ENCODE assay signal across 8 mouse cellular contexts in genomic region chr3:88157771-88158597, GRCm38 (mm10). TPM values are rescaled to one million over a fixed set of nuclear protein-coding genes. Genes with fewer than 3 reads are reported as not detected.
DNase-seq lines count a peak whose midpoint lies in the region; ATAC-seq and TF ChIP-seq lines count a peak whose summit lies in the region.

No protein-coding gene starts in this region.

- H3K4me2 ChIP-seq in forebrain, embryonic 13.5 days = peak overlapping the region; percentile 18; the same call in 1 of the 2 replicates
- no peak overlapping the region for H3K4me2 ChIP-seq in intestine, postnatal 0 days (replicated peaks; ENCODE audit: low read depth)
- H3K4me2 ChIP-seq in stomach, embryonic 16.5 days (ENCODE audit: low read depth, low read length) = no peak overlapping the region

- DNase-seq in heart, adult 11 months = peak; percentile 95
- no peak for DNase-seq in heart, postnatal 25 days (ENCODE audit: low spot score)
- DNase-seq in Muller cell, postnatal 12 days (ENCODE audit: inconsistent ontology term) = peak; percentile 43
- no peak for DNase-seq in left cerebral cortex, postnatal 25 days (ENCODE audit: low spot score in 2 of 2)

- peak; percentile 74 for ATAC-seq in forebrain, embryonic 13.5 days
- ATAC-seq in intestine, postnatal 0 days = no peak
- ATAC-seq in megakaryocyte, adult 5-6 weeks (ENCODE audit: poor library complexity, severe bottlenecking) = peak; percentile 54
- ATAC-seq in stomach, embryonic 16.5 days (ENCODE audit: insufficient read depth, low FRiP score) = peak; percentile 37; the same call in 1 of the 2 replicates

- H3K27me3 ChIP-seq in forebrain, embryonic 13.5 days = no peaks in the 10 kb centered on the region
- H3K27me3 ChIP-seq in intestine, postnatal 0 days (replicated peaks; ENCODE audit: control insufficient read depth, insufficient read depth, low read length) = no peaks in the 10 kb centered on the region
- no peaks in the 10 kb centered on the region for H3K27me3 ChIP-seq in stomach, embryonic 16.5 days (ENCODE audit: control insufficient read depth, insufficient read depth, low read length)

- peak overlapping the region; percentile 34; the same call in 1 of the 2 replicates for H3K9ac ChIP-seq in forebrain, embryonic 13.5 days
- no peak overlapping the region for H3K9ac ChIP-seq in intestine, postnatal 0 days (ENCODE audit: low read depth, low read length)
- H3K9ac ChIP-seq in stomach, embryonic 16.5 days (ENCODE audit: low read length) = no peak overlapping the region

- peaks cover 19% of the 10 kb centered on the region for H3K4me1 ChIP-seq in forebrain, embryonic 13.5 days
- no peaks in the 10 kb centered on the region for H3K4me1 ChIP-seq in intestine, postnatal 0 days (replicated peaks; ENCODE audit: control insufficient read depth, insufficient read depth, low read length)
- H3K4me1 ChIP-seq in stomach, embryonic 16.5 days (ENCODE audit: control insufficient read depth, insufficient read depth, low read length) = peaks cover 7% of the 10 kb centered on the region; the same call in 1 of the 2 replicates

- H3K9me3 ChIP-seq in forebrain, embryonic 13.5 days (replicated peaks) = no peaks in the 10 kb centered on the region
- H3K9me3 ChIP-seq in intestine, postnatal 0 days (ENCODE audit: control insufficient read depth) = no peaks in the 10 kb centered on the region
- H3K9me3 ChIP-seq in stomach, embryonic 16.5 days (replicated peaks; ENCODE audit: control insufficient read depth, low read length) = no peaks in the 10 kb centered on the region

- H3K4me3 ChIP-seq in forebrain, embryonic 13.5 days = no peak overlapping the region
- H3K4me3 ChIP-seq in intestine, postnatal 0 days (ENCODE audit: low read depth, low read length) = no peak overlapping the region
- H3K4me3 ChIP-seq in stomach, embryonic 16.5 days (replicated peaks; ENCODE audit: low read length) = no peak overlapping the region

- H3K27ac ChIP-seq in forebrain, embryonic 13.5 days = peak overlapping the region; percentile 35
- no peak overlapping the region for H3K27ac ChIP-seq in intestine, postnatal 0 days (ENCODE audit: low read depth, low read length)
- no peak overlapping the region for H3K27ac ChIP-seq in stomach, embryonic 16.5 days (ENCODE audit: low read length)

- WGBS in forebrain, embryonic 13.5 days = 18% methylated on average over 23 of the region's 23 CpGs
- WGBS in intestine, postnatal 0 days = 34% methylated on average over 23 of the region's 23 CpGs
- WGBS in stomach, embryonic 16.5 days = 24% methylated on average over 23 of the region's 23 CpGs

- peak; percentile 80 for TF ChIP-seq CTCF in intestine, postnatal 0 days (IDR thresholded peaks at IDR 0.05; ENCODE audit: low read depth)

- H3K36me3 ChIP-seq in forebrain, embryonic 13.5 days (ENCODE audit: poor library complexity, severe bottlenecking) = peaks cover 73% of the 10 kb centered on the region
- H3K36me3 ChIP-seq in intestine, postnatal 0 days (ENCODE audit: control insufficient read depth, insufficient read depth) = peaks cover 76% of the 10 kb centered on the region
- peaks cover 35% of the 10 kb centered on the region for H3K36me3 ChIP-seq in stomach, embryonic 16.5 days (ENCODE audit: control insufficient read depth, insufficient read depth, low read length)

- intact Hi-C loops in heart, postnatal 25 days (cut with DNase I) = loop anchor here (5.0 kb wide), 1 partner anchor 71 kb away; no protein-coding TSS in a partner anchor
- intact Hi-C loops in left cerebral cortex, postnatal 25 days (cut with DNase I) = no loop called here

RNA-seq across cellular contexts. Expression of gene Mef2d, which starts 15.8 kb away (rescaled TPM):
- 100 to 1,000 TPM; 111 to 122 TPM for total RNA-seq in heart, postnatal 25 days (2021)
- 15.0 and 16.5 TPM in 2 replicates for polyA plus RNA-seq in forebrain, embryonic 13.5 days (2015; fragmentation: Nextera tagmentation; extraction: Ambion mirVana)
- polyA plus RNA-seq in intestine, postnatal 0 days (2015; fragmentation: Nextera tagmentation; extraction: Ambion mirVana) = 15.8 and 16.2 TPM in 2 replicates
- 73.3 and 77.4 TPM in 2 replicates for total RNA-seq in megakaryocyte, adult 5-6 weeks (2015)
- total RNA-seq in megakaryocyte, adult 5-6 weeks (2017) = 29.2 and 42.0 TPM in 2 replicates
- polyA plus RNA-seq in stomach, embryonic 16.5 days (2015; fragmentation: Nextera tagmentation; extraction: Ambion mirVana) = 15.4 and 18.2 TPM in 2 replicates
- 100 to 1,000 TPM; 211 to 225 TPM for total RNA-seq in left cerebral cortex, postnatal 25 days (2021)

Comparison
In these comparisons a context has a peak if more than half of its experiments do, and no peak if none do; other contexts are left out.
1. DNase-seq: peak in heart, adult 11 months (single experiment) and Muller cell, postnatal 12 days (single experiment); none in heart, postnatal 25 days (single experiment) and left cerebral cortex, postnatal 25 days (0 of 2).